ENCODE assay signal across 15 mouse cellular contexts in genomic region chr17:6807827-6808520, GRCm38 (mm10). TPM values are rescaled to one million over a fixed set of nuclear protein-coding genes. Genes with fewer than 3 reads are reported as not detected.
DNase-seq lines count a peak whose midpoint lies in the region; ATAC-seq and TF ChIP-seq lines count a peak whose summit lies in the region.
"Had no signal": no experiment of that assay in that cellular context is flagged by ENCODE, and none has a peak within 500 bp of the region (broad histone marks: within the 10 kb centered on the region; RNA-seq: fewer than 3 reads in every experiment).

No protein-coding gene starts in this region.

- no peak for ATAC-seq in kidney, postnatal 0 days (replicated peaks; ENCODE audit: low FRiP score, low read depth)
- ATAC-seq in intestine, postnatal 0 days = peak; percentile 77
- ATAC-seq: liver, postnatal 0 days had no signal

- H3K27ac ChIP-seq in kidney, postnatal 0 days = peak overlapping the region; percentile 60; the same call in 1 of the 2 replicates
- H3K27ac ChIP-seq in intestine, postnatal 0 days (ENCODE audit: low read depth, low read length) = peak overlapping the region; percentile 89
- H3K27ac ChIP-seq: heart, embryonic 15.5 days; midbrain, embryonic 10.5 days; neural tube, embryonic 13.5 days had no signal

- no peak overlapping the region for H3K4me2 ChIP-seq in kidney, postnatal 0 days (ENCODE audit: low read length)
- H3K4me2 ChIP-seq in intestine, postnatal 0 days (replicated peaks; ENCODE audit: low read depth) = 0 out of 2 replicates have a peak overlapping the region, but pooled peaks have one; percentile 27
- H3K4me2 ChIP-seq: heart, embryonic 15.5 days; neural tube, embryonic 13.5 days had no signal

- no peak overlapping the region for H3K9ac ChIP-seq in kidney, postnatal 0 days (ENCODE audit: low read depth, low read length)
- no peak overlapping the region for H3K9ac ChIP-seq in intestine, postnatal 0 days (ENCODE audit: low read depth, low read length)
- H3K9ac ChIP-seq: heart, embryonic 15.5 days; liver, postnatal 0 days; neural tube, embryonic 13.5 days had no signal

- 69% methylated on average over 16 of the region's 16 CpGs for WGBS in kidney, postnatal 0 days
- WGBS in intestine, postnatal 0 days = 39% methylated on average over 16 of the region's 16 CpGs

- no peaks in the 10 kb centered on the region for H3K36me3 ChIP-seq in kidney, postnatal 0 days (ENCODE audit: insufficient read depth, low read length)
- no peaks in the 10 kb centered on the region for H3K36me3 ChIP-seq in intestine, postnatal 0 days (ENCODE audit: control insufficient read depth, insufficient read depth)
- H3K36me3 ChIP-seq: heart, embryonic 15.5 days; midbrain, embryonic 10.5 days; neural tube, embryonic 13.5 days had no signal

- H3K4me1 ChIP-seq in kidney, postnatal 0 days (replicated peaks; ENCODE audit: insufficient read depth, low read length) = peaks cover 16% of the 10 kb centered on the region; the same call in 1 of the 2 replicates
- H3K4me1 ChIP-seq in intestine, postnatal 0 days (replicated peaks; ENCODE audit: control insufficient read depth, insufficient read depth, low read length) = peaks cover 11% of the 10 kb centered on the region; the same call in 1 of the 2 replicates

- H3K4me3 ChIP-seq in kidney, postnatal 0 days (replicated peaks; ENCODE audit: low read depth, low read length) = no peak overlapping the region
- H3K4me3 ChIP-seq in intestine, postnatal 0 days (ENCODE audit: low read depth, low read length) = no peak overlapping the region
- H3K4me3 ChIP-seq: heart, embryonic 15.5 days; midbrain, embryonic 10.5 days; neural tube, embryonic 13.5 days had no signal

- no peaks in the 10 kb centered on the region for H3K27me3 ChIP-seq in kidney, postnatal 0 days (ENCODE audit: insufficient read depth, low read length)
- no peaks in the 10 kb centered on the region for H3K27me3 ChIP-seq in intestine, postnatal 0 days (replicated peaks; ENCODE audit: control insufficient read depth, insufficient read depth, low read length)
- H3K27me3 ChIP-seq: heart, embryonic 15.5 days; neural tube, embryonic 13.5 days had no signal

- no peak for TF ChIP-seq CTCF in kidney, postnatal 0 days (IDR thresholded peaks at IDR 0.05; ENCODE audit: low read depth)
- no peak for TF ChIP-seq CTCF in intestine, postnatal 0 days (IDR thresholded peaks at IDR 0.05; ENCODE audit: low read depth)

- no peaks in the 10 kb centered on the region for H3K9me3 ChIP-seq in kidney, postnatal 0 days (replicated peaks; ENCODE audit: low read length)
- H3K9me3 ChIP-seq in intestine, postnatal 0 days (ENCODE audit: control insufficient read depth) = no peaks in the 10 kb centered on the region
- H3K9me3 ChIP-seq: heart, embryonic 15.5 days; midbrain, embryonic 10.5 days; neural tube, embryonic 13.5 days had no signal

- DNase-seq in kidney, postnatal 0 days (ENCODE audit: low spot score) = no peak
- DNase-seq in kidney, postnatal 4 days = no peak
- DNase-seq in urinary bladder, postnatal 14 days (ENCODE audit: low spot score) = peak; percentile 54
- no peak for DNase-seq in urinary bladder, postnatal 4 days (ENCODE audit: low spot score in 2 of 2)
- no peak for DNase-seq in T-cell, adult 2 months (ENCODE audit: low spot score)
- no peak for DNase-seq in lung, postnatal 36 days
- DNase-seq: cerebellum, postnatal 10 days; heart, adult 11 months; kidney, postnatal 10 days; liver; liver, postnatal 0 days had no signal

RNA-seq across cellular contexts. Expression of gene Ezr, which starts 25.4 kb away (rescaled TPM):
- polyA plus RNA-seq in kidney, postnatal 0 days (2015; fragmentation: Nextera tagmentation; extraction: Ambion mirVana) = 281 and 313 TPM in 2 replicates
- polyA plus RNA-seq in intestine, postnatal 0 days (2015; fragmentation: Nextera tagmentation; extraction: Ambion mirVana) = 342 and 379 TPM in 2 replicates
